Mouse (Mus musculus) left cerebral cortex, adult 8-10 months (tissue): ENCODE measurements around the gene Snrpg. TPM values are rescaled to one million over a fixed set of nuclear protein-coding genes. Genes with fewer than 3 reads are reported as not detected.
"Not testable (repeated sequence)": the region's sequence is repeated elsewhere in the genome, so short reads cannot be mapped to it uniquely, and the experiment has no call there.

Source experiments
- DNase-seq, 2 experiments: peaks; one replicate each; pipeline ENCODE4 v3.0.0; 2022; ENCODE audit warnings: low spot score in 2 of 2
- total RNA-seq, 4 experiments: library from RNA; stranded (reverse); gene quantifications; 2 replicates each; pipeline ENCODE4 v1.2.4; 2022

Gene Snrpg
- total RNA-seq, 4 experiments from 2014 or later: 47.4 to 75.1 (median 61.7) TPM

DNA sequence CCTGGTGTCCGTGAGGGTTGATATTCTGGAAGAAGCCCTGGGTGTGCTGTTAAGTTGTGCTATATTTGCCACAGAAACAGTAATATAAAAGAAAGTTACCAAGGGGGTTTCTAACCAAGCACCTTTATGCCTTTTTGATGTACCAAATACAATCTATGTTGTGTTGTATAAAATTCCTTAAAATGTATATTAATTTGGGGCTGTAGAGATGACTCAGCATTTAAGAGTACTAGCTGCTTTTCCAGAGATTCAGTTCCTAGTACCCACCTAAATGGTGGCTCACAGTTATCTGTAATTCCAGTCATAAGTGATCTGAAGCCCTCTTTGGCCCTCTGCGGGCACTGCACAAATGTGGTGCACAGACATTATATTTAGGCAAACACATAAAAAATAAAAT is 4.3 kb upstream of the Snrpg start:
- no peak for DNase-seq

DNA sequence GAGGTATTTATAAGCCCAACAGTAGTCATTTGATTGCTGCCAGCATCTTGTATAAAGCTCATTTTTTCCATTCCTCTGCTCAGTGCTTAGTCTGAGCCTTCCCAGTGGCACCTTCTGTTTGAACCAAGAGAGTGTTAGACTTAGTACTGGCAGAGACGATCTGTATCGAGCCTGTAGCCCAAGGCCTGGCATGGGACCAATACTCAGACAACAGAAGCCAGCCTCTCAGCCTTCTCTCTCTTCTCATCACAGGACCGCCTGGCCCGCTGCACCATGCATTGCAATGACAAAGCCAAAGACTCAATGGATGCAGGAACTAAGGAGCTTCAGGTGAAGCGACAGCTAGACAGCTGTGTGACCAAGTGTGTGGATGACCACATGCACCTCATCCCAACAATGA is 2.6 kb upstream of the Snrpg start:
- DNase-seq: no peak

DNA sequence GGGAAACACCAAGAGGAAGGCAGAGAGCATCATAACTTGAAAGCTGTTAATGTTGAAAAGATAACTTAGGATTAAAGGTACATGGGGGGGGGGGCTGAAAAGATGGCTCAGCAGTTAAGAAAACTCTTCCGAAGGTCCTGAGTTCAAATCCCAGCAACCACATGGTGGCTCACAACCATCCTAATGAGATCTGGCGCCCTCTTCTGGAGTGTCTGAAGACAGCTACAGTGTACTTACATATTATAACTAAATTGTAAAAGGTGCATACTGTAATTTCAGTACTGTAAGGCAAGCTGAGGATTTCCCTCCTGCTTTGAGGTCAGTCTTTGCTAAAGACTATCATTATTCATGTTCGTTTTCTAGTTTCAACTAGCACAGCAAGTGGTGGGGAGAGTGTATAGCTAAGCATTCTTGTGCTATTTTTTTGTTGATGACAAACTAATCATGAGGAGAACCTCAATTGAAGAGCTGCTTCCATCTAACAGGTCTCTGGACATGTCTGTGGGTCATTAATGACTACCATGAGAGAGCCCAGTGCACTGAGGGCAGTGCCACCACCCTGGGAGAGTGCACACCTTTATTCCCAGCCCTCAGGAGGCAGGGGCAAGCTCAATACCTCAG is 901 bp upstream of the Snrpg start:
- DNase-seq: no peak

- DNase-seq: peak; percentile 95 to 97
Measured at GRCm38 (mm10) chr6:86371340-86371911, 322 bp downstream of the Snrpg start.

DNA sequence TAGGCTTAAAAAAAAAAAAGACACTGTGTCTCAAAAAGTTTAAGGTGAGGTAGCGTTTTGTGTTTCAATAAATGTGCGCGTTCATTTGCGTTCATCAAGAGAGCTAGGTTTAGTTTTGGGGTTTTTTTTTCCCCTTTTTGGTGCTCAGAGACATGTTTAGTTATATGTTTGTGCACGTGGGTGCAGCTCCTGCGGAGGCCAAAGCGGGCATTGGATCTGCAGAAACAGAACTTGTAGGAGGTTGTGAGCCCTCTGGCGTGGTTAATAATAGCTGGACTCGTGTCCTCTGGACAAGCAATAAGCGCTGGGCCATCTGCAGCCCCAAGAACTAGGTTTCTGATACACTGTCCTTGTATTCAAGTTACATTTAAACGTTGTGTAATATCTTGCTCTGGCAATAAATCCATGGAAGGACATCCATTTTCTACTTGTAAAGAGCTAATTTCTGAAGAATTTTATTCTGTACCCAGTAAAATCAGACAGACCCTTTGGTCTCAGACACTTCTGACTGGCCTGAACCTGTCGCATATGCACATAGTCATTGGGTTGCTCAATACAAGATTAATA is 929 bp downstream of the Snrpg start:
- DNase-seq: no peak

DNA sequence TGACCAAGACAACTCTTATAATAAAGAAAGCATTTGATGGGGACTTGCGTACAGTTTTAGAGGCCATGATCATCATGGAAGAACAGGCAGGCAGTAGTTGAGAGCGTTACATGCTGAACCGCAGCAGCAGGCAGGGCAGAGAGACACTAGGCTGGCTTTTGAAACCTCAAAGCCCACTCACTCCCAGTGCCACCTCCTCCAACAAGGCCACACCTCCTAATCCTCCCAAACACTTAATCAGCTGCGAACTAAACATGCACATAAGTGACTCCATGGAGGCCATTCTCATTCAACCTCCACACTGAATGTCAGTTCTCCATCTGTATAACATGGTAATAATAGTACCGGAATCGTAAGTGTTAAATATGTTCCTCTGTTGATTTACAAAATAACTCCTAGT is 2.5 kb downstream of the Snrpg start:
- no peak for DNase-seq

GRCm38 (mm10) chr6:86378341-86378740 is 7.2 kb downstream of the Snrpg start:
- DNase-seq: no peak

DNA sequence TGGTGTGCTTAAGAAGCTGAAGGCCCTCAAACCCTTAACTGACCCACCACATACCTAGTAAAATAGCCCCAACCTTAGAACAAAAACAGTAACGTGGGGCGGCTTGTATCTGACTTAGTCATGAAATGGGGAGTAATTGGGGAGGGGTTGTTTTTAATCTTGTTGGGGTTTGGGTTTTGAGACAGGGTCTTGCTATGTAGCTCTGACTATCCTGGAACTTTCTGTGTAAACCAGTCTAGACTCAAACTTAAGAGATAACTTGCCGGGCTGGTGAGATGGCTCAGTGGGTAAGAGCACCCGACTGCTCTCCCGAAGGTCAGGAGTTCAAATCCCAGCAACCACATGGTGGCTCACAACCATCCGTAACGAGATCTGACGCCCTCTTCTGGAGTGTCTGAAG is 9.0 kb downstream of the Snrpg start:
- not testable (repeated sequence) for DNase-seq

- DNase-seq: no peak
Measured at GRCm38 (mm10) chr6:86382551-86382950, 11.4 kb downstream of the Snrpg start.

- DNase-seq: no peak
Measured at GRCm38 (mm10) chr6:86383370-86383769, 12.3 kb downstream of the Snrpg start.

GRCm38 (mm10) chr6:86384692-86385091 is 13.6 kb downstream of the Snrpg start:
- DNase-seq: no peak

GRCm38 (mm10) chr6:86385362-86386104 is 14.4 kb downstream of the Snrpg start:
- no peak for DNase-seq

DNA sequence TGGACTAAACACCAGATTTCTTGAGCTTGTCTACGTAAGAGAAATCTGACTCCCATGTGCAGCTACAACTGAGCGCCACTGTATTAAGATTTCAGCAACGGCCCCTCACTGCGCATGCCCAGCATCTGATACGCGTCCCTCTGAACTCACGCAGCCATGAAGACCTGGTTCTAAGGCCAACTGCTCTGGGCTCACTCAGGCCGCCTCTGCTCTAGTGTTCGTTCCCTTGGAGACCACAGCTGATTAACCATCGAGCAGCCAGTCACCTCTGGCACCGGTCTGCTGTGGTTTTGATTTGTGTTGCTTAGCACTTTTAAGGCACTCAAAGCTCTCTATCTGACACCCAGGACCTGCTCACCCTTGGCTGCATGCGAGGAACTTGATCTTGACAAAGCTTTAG is 16.2 kb downstream of the Snrpg start:
- no peak for DNase-seq

GRCm38 (mm10) chr6:86388461-86388860 is 17.4 kb downstream of the Snrpg start:
- no peak for DNase-seq

DNA sequence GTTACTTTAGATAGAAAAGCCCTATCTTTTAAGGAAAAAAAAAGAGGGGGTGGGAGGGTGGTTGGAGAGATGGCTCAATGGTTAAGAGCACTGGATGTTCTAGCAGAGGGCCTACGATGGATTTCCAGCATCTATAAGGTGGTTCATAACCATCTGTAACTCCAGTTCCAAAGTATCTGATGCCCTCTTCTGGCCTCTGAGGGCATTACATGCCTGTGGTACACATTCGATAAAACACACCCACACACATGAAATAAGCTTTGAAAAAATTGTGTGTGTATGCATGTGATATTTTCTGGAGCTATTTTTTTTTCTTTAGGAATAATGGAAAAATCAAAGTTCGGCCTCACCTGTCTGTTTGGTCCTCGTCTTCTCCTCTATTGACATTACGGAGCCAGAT is 20.2 kb downstream of the Snrpg start:
- no peak for DNase-seq

- no peak for DNase-seq
Measured at GRCm38 (mm10) chr6:86393187-86393586, 22.1 kb downstream of the Snrpg start.

- DNase-seq: no peak
Measured at GRCm38 (mm10) chr6:86394078-86394720, 23.1 kb downstream of the Snrpg start.

- DNase-seq: no peak
Measured at GRCm38 (mm10) chr6:86395021-86395420, 23.9 kb downstream of the Snrpg start.

DNA sequence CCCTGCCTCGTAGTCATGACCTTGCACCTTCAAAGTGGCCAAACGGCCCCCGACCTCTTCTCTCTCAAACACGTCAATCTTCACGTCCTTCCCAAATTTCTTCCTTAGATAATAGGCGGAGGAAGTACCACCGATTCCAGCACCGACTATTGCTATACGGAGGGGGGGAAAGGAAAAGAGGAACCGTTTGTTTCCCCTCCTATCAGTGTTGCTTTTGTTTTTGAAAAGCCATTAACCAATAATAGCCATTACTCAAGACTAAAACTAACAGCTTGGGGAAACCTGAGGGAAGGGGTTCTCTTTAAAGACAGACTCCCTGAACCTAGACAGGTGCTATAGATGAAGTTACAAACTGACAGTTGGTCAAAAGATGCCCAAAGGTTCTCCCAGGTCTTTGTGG is 24.9 kb downstream of the Snrpg start:
- no peak for DNase-seq

- peak; percentile 77 to 80 for DNase-seq
Measured at GRCm38 (mm10) chr6:86396581-86397256, 25.6 kb downstream of the Snrpg start, which contains the start of gene Pcyox1. TSS of gene Pcyox1 (minus strand) at chr6:86397154.

DNA sequence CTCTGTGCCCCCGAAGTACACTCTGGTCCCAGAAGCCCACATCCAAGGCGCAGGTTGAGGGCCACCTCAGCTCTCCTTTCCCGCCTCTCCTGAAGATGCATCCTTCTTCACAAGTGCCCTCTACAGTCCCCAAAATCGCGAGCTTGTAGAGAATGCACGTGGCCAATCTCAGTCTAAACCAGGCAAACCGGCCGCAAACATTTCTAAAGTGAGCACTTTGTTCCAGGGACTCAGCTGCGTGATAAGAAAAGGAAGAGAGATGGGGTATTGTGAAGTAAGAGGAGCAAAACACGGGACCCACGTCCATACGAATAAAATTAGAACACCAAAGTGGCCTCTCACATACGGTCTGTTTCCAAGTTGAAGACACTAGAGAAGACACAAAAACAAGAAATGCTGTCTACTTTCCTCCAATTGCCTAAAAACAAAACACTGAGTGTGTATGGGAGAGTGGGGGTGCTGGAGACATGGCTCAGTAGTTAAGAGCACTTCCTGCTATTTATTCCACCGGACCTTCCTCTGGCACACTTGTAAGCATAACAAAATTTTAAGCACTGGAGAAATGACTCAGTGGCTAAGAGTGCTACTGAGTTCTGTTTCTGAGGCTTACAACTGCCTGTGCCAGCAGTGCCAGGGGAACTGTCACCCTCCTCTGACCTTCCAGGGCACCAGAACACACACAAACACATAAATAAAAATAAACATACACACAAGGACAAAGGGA is 26.3 kb downstream of the Snrpg start:
- no peak for DNase-seq
